Mouse (Mus musculus) cerebellum, adult 9-11 months (tissue): ENCODE measurements at regions not wholly inside any gene's neighbourhood (a gene's known extent, or its start where the extent isn't known, plus 50 kb on each side); places are given as distances from the start of the nearest gene placed in this dataset.

Source experiments
- DNase-seq: peaks from one replicate; pipeline ENCODE4 v3.0.0; 2022

GRCm38 (mm10) chr8:51032386-51032785 is 2188.6 kb upstream of the Tenm3 start:
- no peak for DNase-seq

GRCm38 (mm10) chr8:51010508-51010907 is 2166.8 kb upstream of the Tenm3 start:
- DNase-seq = no peak

- no peak for DNase-seq
These were observed 2123.6 kb upstream of the Tenm3 start for GRCm38 (mm10) chr8:50967386-50967785.

- DNase-seq = no peak
These were observed 2073.8 kb upstream of the Tenm3 start for GRCm38 (mm10) chr8:50917540-50917939.

- DNase-seq = no peak
These were observed 2073.0 kb upstream of the Tenm3 start for GRCm38 (mm10) chr8:50916733-50917113.

GRCm38 (mm10) chr8:50915876-50916732 is 2072.4 kb upstream of the Tenm3 start:
- peak; percentile 68 for DNase-seq

- peak; percentile 15 for DNase-seq
These were observed 2071.6 kb upstream of the Tenm3 start for GRCm38 (mm10) chr8:50915259-50915875.

- DNase-seq = no peak
These were observed 2070.9 kb upstream of the Tenm3 start for GRCm38 (mm10) chr8:50914615-50915014.

- no peak for DNase-seq
These were observed 2034.4 kb upstream of the Tenm3 start for GRCm38 (mm10) chr8:50878198-50878597.
